Mouse (Mus musculus) gastrocnemius, adult 18-20 months (tissue): ENCODE measurements around the gene Med12. TPM values are rescaled to one million over a fixed set of nuclear protein-coding genes. Genes with fewer than 3 reads are reported as not detected.

Experiments used
- total RNA-seq, 2 experiments: library from RNA; stranded (reverse); gene quantifications; 2 replicates each; pipeline ENCODE4 v1.2.3; 2021

The Med12 gene
- total RNA-seq, 2 experiments from 2014 or later: 15.8 to 16.1 TPM

Other genes with a start within 250 kb of the Med12 start
- gene Tex11, start 214.4 kb upstream of the Med12 start, total RNA-seq: not detected
- gene Slc7a3, start 188.0 kb upstream of the Med12 start, total RNA-seq: not detected
- 10 to 100 TPM; 27.9 to 31.1 TPM for gene Snx12, start 51.5 kb upstream of the Med12 start, total RNA-seq
- 100 to 1,000 TPM; 124 to 135 TPM for gene Foxo4, start 19.5 kb upstream of the Med12 start, total RNA-seq
- not detected for gene Gm614, start 10.0 kb upstream of the Med12 start, total RNA-seq
- 1 to 10 TPM; 1.1 to 1.6 TPM for gene Il2rg, start 5.8 kb upstream of the Med12 start, total RNA-seq
- not detected for gene Gm20489, start 5.0 kb upstream of the Med12 start, total RNA-seq
- under 1 TPM; 0.07 to 0.14 TPM for gene Nlgn3, start 25.1 kb downstream of the Med12 start, total RNA-seq
- under 1 TPM; 0.34 to 0.83 TPM for gene Gjb1, start 102.3 kb downstream of the Med12 start, total RNA-seq
- gene Zmym3, start 146.8 kb downstream of the Med12 start, total RNA-seq: 10 to 100 TPM in 1 of 2 experiments, 1 to 10 TPM in 1; 8.9 to 11.8 TPM
- 10 to 100 TPM; 36.1 to 52.8 TPM for gene Nono, start 155.3 kb downstream of the Med12 start, total RNA-seq
- 100 to 1,000 TPM; 154 to 155 TPM for gene Itgb1bp2, start 175.1 kb downstream of the Med12 start, total RNA-seq